Mouse (Mus musculus): ENCODE data around the gene Napsa.

Napsa gene

DNA sequence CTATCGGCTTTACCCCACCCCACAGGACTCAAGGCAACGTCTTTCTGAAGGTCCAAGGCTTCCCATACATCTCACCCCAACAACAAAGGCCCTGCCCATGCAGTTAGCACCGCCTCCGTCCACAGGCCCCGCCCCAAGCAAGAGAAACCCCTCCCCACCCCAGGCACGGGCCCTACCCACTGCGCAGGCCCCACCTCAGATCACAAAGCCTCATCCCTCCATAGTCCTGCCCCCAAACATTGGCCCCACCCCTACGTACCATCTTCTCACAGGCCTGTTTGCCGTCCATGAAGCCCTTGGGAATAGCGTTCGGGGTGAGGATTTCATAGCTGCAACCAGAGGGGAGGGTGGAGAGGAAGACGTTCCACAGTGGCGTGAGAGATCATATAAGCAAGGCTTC, 60.5 kb downstream of the Napsa start:
- no peak for DNase-seq

DNA sequence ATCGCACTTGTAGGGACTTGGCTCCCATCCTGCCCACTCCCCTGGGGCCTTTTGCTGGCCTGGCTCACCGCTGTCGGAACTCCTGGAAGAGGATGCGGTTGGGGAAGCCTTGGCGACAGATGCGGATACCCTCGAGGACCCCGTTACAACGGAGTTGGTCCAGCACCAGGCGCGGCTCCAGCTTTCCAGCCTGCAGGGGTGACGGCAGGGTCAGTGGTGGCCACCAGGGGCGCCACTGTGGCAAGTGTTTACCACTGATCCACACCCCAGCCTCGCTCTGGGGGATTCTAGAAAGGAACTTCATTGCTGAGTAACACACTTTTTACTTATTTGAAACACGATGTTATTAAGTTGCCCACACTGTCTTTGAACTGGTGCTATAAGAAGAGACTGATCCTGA, 61.2 kb downstream of the Napsa start:
- no peak for DNase-seq

Data from kidney, adult 11 months (tissue).